Mouse (Mus musculus) intestine, embryonic 15.5 days (tissue): Measurements from ENCODE around the gene Eya2. TPM values are rescaled to one million over a fixed set of nuclear protein-coding genes. Genes with fewer than 3 reads are reported as not detected.

Source experiments
- ATAC-seq: fragments of 200-750 bp; cut with Nextera tagmentation; 2 replicates; pipeline ENCODE4 v1.8.0; 2017; ENCODE audit warnings: moderate TSS enrichment, moderate library complexity
- H3K27ac ChIP-seq: fragments of 300-500 bp; sonication (generic); 2 replicates; pipeline ENCODE4 v1.5.1; 2015; ENCODE audit warnings: mild to moderate bottlenecking, inconsistent platforms
- H3K27me3 ChIP-seq: fragments of 300-500 bp; sonication (generic); replicated peaks from 2 replicates; pipeline ENCODE4 v1.6.1; 2015; ENCODE audit warnings: inconsistent platforms
- H3K36me3 ChIP-seq: fragments of 300-500 bp; sonication (generic); 2 replicates; pipeline ENCODE4 v1.6.1; 2015; ENCODE audit warnings: inconsistent platforms
- H3K4me1 ChIP-seq: fragments of 300-500 bp; sonication (generic); replicated peaks from 2 replicates; pipeline ENCODE4 v1.6.1; 2015; ENCODE audit warnings: inconsistent platforms
- H3K4me2 ChIP-seq: fragments of 300-500 bp; sonication (generic); replicated peaks from 2 replicates; pipeline ENCODE4 v1.6.1; 2015; ENCODE audit warnings: mild to moderate bottlenecking, inconsistent platforms
- H3K4me3 ChIP-seq: fragments of 300-500 bp; sonication (generic); replicated peaks from 2 replicates; pipeline ENCODE4 v1.5.1; 2015; ENCODE audit warnings: inconsistent platforms
- H3K9ac ChIP-seq: fragments of 300-500 bp; sonication (generic); 2 replicates; pipeline ENCODE4 v1.6.1; 2015; ENCODE audit warnings: inconsistent platforms
- H3K9me3 ChIP-seq: fragments of 300-500 bp; sonication (generic); 2 replicates; pipeline ENCODE4 v1.6.1; 2016; ENCODE audit warnings: inconsistent platforms
- WGBS: fragments of 180-500 bp; shearing (Covaris S2); methylation state at CpG from one replicate; pipeline ENCODE4 v1.1.7; 2015; 5-methylcytosine and 5-hydroxymethylcytosine counted together
- polyA plus RNA-seq: library from polyadenylated mRNA; unstranded; fragments of >200 nt; fragmentation: Nextera tagmentation; extraction: Ambion mirVana; gene quantifications from 2 replicates; pipeline ENCODE4 v1.2.1, GENCODE M21; 2015

Gene Eya2
- polyA plus RNA-seq, 1 experiment from 2014 or later = 0.84 TPM

- Histone ChIP-seq H3K4me3 (no peak overlapping the region), H3K9ac (no peak overlapping the region)
Measured at GRCm38 (mm10) chr2:165564101-165564500, 30.7 kb upstream of the Eya2 start.

GRCm38 (mm10) chr2:165564620-165565019 lies 30.2 kb upstream of the Eya2 start:
- H3K9ac ChIP-seq = no peak overlapping the region
- WGBS = 63% methylated on average over 6 of the region's 6 CpGs
- H3K36me3 ChIP-seq = no peaks in the 10 kb centered on the region
- H3K4me1 ChIP-seq = peaks cover 9% of the 10 kb centered on the region
- H3K27me3 ChIP-seq = peaks cover 24% of the 10 kb centered on the region
- no peak overlapping the region for H3K4me2 ChIP-seq
- H3K27ac ChIP-seq = no peak overlapping the region
- no peaks in the 10 kb centered on the region for H3K9me3 ChIP-seq
- no peak for ATAC-seq
- H3K4me3 ChIP-seq = no peak overlapping the region

More at GRCm38 (mm10) chr2:165564101-165564500, 30.7 kb upstream of the Eya2 start:
- peaks cover 24% of the 10 kb centered on the region for H3K27me3 ChIP-seq
- no peaks in the 10 kb centered on the region for H3K36me3 ChIP-seq
- no peaks in the 10 kb centered on the region for H3K9me3 ChIP-seq
- H3K27ac ChIP-seq = no peak overlapping the region
- H3K4me1 ChIP-seq = peaks cover 9% of the 10 kb centered on the region
- no peak overlapping the region for H3K4me2 ChIP-seq
- ATAC-seq = no peak
- 60% methylated on average over 8 of the region's 8 CpGs for WGBS

DNA sequence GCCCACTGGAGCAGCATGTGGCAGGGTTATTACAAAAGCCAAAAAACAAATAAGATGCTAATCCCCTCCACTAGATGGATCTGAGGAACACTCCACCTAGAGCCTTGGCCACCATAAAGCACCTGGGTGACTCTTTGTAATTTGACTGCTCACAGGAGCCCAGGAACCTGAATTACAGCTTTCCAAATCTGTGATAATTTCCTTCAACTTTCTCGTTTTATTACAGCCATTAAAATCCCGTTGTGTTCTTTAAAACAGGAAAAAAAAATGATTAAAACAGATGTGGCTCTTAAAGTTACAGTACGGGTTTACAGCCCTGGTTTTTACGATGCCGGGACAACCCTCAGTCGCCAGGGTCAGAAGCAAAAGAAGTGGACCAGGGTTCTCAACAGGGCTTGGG lies 27.9 kb upstream of the Eya2 start:
- no peak overlapping the region for H3K27ac ChIP-seq
- no peak overlapping the region for H3K9ac ChIP-seq
- peaks cover 12% of the 10 kb centered on the region for H3K4me1 ChIP-seq
- no peaks in the 10 kb centered on the region for H3K9me3 ChIP-seq
- H3K4me3 ChIP-seq = no peak overlapping the region
- H3K36me3 ChIP-seq = no peaks in the 10 kb centered on the region
- H3K4me2 ChIP-seq = no peak overlapping the region
- peaks cover 24% of the 10 kb centered on the region for H3K27me3 ChIP-seq
- 55% methylated on average over 6 of the region's 6 CpGs for WGBS
- ATAC-seq = no peak

GRCm38 (mm10) chr2:165567820-165568219 lies 27.0 kb upstream of the Eya2 start:
- no peak for ATAC-seq
- WGBS = 74% methylated on average over 9 of the region's 9 CpGs
- Histone ChIP-seq H3K4me2 (no peak overlapping the region), H3K4me1 (peaks cover 12% of the 10 kb centered on the region), H3K9me3 (no peaks in the 10 kb centered on the region), H3K27ac (no peak overlapping the region), H3K4me3 (no peak overlapping the region), H3K36me3 (no peaks in the 10 kb centered on the region), H3K9ac (no peak overlapping the region), H3K27me3 (peaks cover 21% of the 10 kb centered on the region)

DNA sequence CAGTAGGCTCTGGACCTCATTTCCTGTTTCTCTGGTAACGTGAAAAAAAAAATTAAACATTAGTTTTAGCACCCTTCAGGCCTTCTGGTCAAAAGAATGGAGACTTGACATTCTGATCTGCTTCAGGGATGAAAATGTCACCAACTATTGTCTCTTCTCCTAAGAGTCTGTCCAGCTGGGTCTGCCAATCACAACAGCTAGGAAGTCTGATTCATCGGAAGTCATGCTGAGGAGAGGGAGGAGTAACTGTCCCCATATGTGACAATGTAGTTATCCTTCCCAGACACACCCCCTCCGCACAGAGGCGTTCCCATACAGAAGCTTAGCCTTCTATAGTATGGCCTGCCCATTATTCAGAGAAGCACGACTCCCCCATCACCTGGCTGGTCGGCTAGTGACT lies 25.9 kb upstream of the Eya2 start:
- Histone ChIP-seq H3K4me2 (no peak overlapping the region), H3K27ac (no peak overlapping the region), H3K36me3 (no peaks in the 10 kb centered on the region), H3K4me1 (0 out of 2 replicates have a peak, but pooled peaks cover 3% of the 10 kb centered on the region), H3K27me3 (peaks cover 12% of the 10 kb centered on the region), H3K9me3 (no peaks in the 10 kb centered on the region), H3K4me3 (no peak overlapping the region), H3K9ac (no peak overlapping the region)
- no peak for ATAC-seq
- 74% methylated on average over 6 of the region's 6 CpGs for WGBS

GRCm38 (mm10) chr2:165571216-165571778 lies 23.5 kb upstream of the Eya2 start:
- Histone ChIP-seq H3K36me3 (no peaks in the 10 kb centered on the region), H3K9me3 (no peaks in the 10 kb centered on the region), H3K4me1 (0 out of 2 replicates have a peak, but pooled peaks cover 3% of the 10 kb centered on the region), H3K4me3 (no peak overlapping the region), H3K27me3 (no peaks in the 10 kb centered on the region), H3K27ac (no peak overlapping the region), H3K9ac (no peak overlapping the region), H3K4me2 (no peak overlapping the region)
- WGBS = 11% methylated on average over 4 of the region's 4 CpGs
- ATAC-seq = no peak

DNA sequence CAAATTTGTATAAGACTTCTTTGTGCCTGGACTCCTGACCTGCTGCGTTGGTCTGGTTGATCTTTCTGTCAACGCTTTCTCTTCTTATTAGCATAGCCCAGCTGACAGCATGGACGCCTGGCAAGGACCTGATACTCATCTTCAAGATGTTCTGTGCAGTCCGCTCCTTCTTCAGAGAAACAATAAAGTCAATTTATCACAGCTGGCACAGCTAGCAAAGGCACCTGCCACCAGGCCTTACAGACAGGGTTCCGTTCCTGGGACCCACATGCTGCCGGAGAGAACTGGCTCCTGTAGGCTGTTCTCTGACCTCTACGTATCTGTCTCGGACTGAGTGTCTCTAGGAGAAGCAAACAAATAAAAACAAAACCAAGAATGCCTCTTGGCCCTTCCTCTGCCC lies 11.8 kb upstream of the Eya2 start:
- Histone ChIP-seq H3K36me3 (no peaks in the 10 kb centered on the region), H3K27me3 (no peaks in the 10 kb centered on the region), H3K4me1 (no peaks in the 10 kb centered on the region), H3K4me2 (no peak overlapping the region), H3K27ac (no peak overlapping the region), H3K4me3 (no peak overlapping the region), H3K9ac (no peak overlapping the region), H3K9me3 (no peaks in the 10 kb centered on the region)
- no peak for ATAC-seq
- 63% methylated on average over 8 of the region's 8 CpGs for WGBS

- Histone ChIP-seq H3K9ac (no peak overlapping the region), H3K4me1 (no peaks in the 10 kb centered on the region), H3K27ac (no peak overlapping the region), H3K4me2 (no peak overlapping the region), H3K27me3 (no peaks in the 10 kb centered on the region), H3K9me3 (no peaks in the 10 kb centered on the region), H3K4me3 (no peak overlapping the region), H3K36me3 (no peaks in the 10 kb centered on the region)
- WGBS = 63% methylated on average over 4 of the region's 4 CpGs
- no peak for ATAC-seq
Measured at GRCm38 (mm10) chr2:165583518-165583917, 11.3 kb upstream of the Eya2 start.

DNA sequence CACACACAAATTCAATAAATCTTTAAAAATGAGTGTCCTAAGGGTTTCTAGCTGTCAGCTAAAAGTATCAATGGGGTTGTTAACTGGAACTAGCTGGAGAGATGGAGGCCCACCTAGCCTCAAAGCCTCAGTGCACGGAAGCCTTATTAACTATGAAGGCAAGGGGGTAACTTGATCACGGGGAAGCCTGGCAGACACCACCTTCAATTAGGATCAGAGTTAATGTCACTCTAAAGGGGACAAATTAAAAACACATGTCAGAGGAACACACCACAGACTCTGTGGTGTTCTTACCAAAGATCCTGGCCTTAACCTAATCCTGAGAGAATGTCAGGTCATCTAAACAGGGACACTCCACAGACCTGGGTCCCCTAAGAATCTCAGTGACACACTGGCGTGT lies 10.3 kb upstream of the Eya2 start:
- WGBS = 88% methylated on average over 3 of the region's 3 CpGs
- ATAC-seq = no peak

GRCm38 (mm10) chr2:165590742-165591141 lies 4.1 kb upstream of the Eya2 start:
- Histone ChIP-seq H3K9me3 (no peaks in the 10 kb centered on the region), H3K36me3 (no peaks in the 10 kb centered on the region), H3K27ac (no peak overlapping the region), H3K27me3 (peaks cover 20% of the 10 kb centered on the region), H3K9ac (no peak overlapping the region), H3K4me1 (peaks cover 7% of the 10 kb centered on the region), H3K4me3 (no peak overlapping the region), H3K4me2 (no peak overlapping the region)
- no peak for ATAC-seq
- WGBS = 87% methylated on average over 16 of the region's 16 CpGs

More for the DNA sequence above, 10.3 kb upstream of the Eya2 start:
- no peak overlapping the region for H3K9ac ChIP-seq
- no peaks in the 10 kb centered on the region for H3K27me3 ChIP-seq
- no peak overlapping the region for H3K27ac ChIP-seq
- no peaks in the 10 kb centered on the region for H3K4me1 ChIP-seq
- H3K36me3 ChIP-seq = no peaks in the 10 kb centered on the region
- H3K4me3 ChIP-seq = no peak overlapping the region
- no peak overlapping the region for H3K4me2 ChIP-seq
- H3K9me3 ChIP-seq = no peaks in the 10 kb centered on the region

DNA sequence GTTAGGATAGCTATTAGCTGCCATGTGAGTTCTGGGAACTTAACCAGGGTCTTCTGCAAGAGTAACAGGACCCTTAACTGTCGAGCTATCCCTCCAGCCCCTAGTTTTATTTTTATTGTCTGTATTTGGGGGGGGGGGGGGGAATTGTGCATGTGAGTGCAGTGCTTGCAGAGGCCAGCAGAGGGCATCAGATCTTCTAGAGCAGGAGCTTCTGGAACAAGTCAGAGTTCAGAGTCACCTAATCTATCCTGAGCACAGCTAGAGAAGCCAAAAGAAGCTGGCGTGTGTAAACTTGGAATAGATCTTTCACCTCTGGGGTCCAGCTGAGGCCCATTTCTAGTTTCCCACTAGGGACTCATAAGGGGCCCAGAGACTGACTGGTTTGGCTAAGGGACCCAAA lies 1.1 kb upstream of the Eya2 start:
- Histone ChIP-seq H3K4me1 (peaks cover 7% of the 10 kb centered on the region), H3K4me2 (no peak overlapping the region), H3K9me3 (no peaks in the 10 kb centered on the region), H3K27ac (no peak overlapping the region), H3K27me3 (peaks cover 32% of the 10 kb centered on the region), H3K4me3 (no peak overlapping the region), H3K36me3 (no peaks in the 10 kb centered on the region), H3K9ac (no peak overlapping the region)
- 87% methylated on average over 2 of the region's 2 CpGs for WGBS
- no peak for ATAC-seq

DNA sequence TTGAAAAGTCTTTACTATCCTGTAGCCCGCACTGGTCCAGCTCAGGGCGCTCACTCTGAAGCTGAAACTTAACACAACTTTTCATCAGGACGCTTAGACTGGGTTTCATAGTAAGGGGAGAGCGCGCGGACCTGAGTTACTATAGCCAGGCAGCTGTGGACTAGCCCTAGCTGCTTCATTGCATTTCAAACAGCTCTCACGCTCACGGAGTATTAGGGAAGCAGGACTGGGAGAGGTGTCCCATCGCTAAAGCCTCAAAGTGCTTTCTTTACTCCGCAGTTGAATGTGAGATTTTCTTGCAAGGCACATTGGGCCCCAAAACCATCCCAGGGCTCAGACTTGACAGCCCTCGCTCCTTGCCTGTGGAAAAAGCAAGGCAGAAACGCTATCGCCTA lies 841 bp downstream of the Eya2 start:
- Histone ChIP-seq H3K9me3 (no peaks in the 10 kb centered on the region), H3K4me3 (peak overlapping the region; percentile 51), H3K4me2 (peak overlapping the region; percentile 93), H3K27ac (no peak overlapping the region), H3K4me1 (peaks cover 7% of the 10 kb centered on the region), H3K36me3 (no peaks in the 10 kb centered on the region), H3K27me3 (peaks cover 35% of the 10 kb centered on the region), H3K9ac (no peak overlapping the region)
- ATAC-seq = no peak
- 9% methylated on average over 13 of the region's 13 CpGs for WGBS

GRCm38 (mm10) chr2:165596141-165596540 lies 1.3 kb downstream of the Eya2 start:
- H3K4me3 ChIP-seq = no peak overlapping the region
- no peaks in the 10 kb centered on the region for H3K36me3 ChIP-seq
- no peak overlapping the region for H3K4me2 ChIP-seq
- peaks cover 7% of the 10 kb centered on the region for H3K4me1 ChIP-seq
- H3K27me3 ChIP-seq = peaks cover 35% of the 10 kb centered on the region
- 24% methylated on average over 11 of the region's 11 CpGs for WGBS
- H3K9ac ChIP-seq = no peak overlapping the region
- H3K27ac ChIP-seq = no peak overlapping the region
- ATAC-seq = no peak
- no peaks in the 10 kb centered on the region for H3K9me3 ChIP-seq
